Mouse (Mus musculus): Measurements from ENCODE around the gene Stac2. TPM values are rescaled to one million over a fixed set of nuclear protein-coding genes. Genes with fewer than 3 reads are reported as not detected.
A peak's percentile ranks its signal among the peaks of the same experiment; 100 is the strongest.

Stac2 gene
- total and polyA plus RNA-seq, 3 experiments: 0.07 TPM; not detected in 2

DNA sequence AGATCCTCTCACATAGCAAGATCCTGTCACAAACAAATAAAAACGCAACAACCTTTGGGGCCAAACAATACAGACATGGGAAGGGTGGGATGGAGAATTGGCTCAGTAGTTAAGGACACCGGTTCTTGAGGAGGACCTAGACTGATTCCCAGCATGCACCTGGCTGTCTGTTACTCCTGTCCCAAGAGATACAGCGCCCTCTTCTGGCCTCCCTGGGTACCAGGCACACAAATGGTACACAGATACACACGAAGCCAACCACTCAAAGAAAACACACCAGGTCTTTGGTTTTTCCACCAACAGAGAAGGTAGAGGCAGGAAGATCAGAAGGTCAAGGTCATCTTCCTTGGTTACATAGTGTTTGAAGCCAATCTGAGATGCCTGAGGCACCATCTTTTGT, 7.7 kb downstream of the Stac2 start:
- Histone ChIP-seq H3K79me2 (replicated peaks; ENCODE audit: control insufficient read depth, extremely low read depth, insufficient read depth, poor library complexity, severe bottlenecking) (no peaks in the 10 kb centered on the region), H3K4me2 (ENCODE audit: insufficient read depth, low read depth, poor library complexity, severe bottlenecking) (no peak overlapping the region), H3K36me3 (replicated peaks in 1 of 2; ENCODE audit: control insufficient read depth in 1 of 2, insufficient read depth in 1 of 2, low read length in 1 of 2) (no peaks in the 10 kb centered on the region), H3K27me3 (replicated peaks) (no peaks in the 10 kb centered on the region), H3K4me3 (replicated peaks in 1 of 3; ENCODE audit: low read depth in 2 of 3, low read length in 2 of 3, poor library complexity in 1 of 3) (no peak overlapping the region), H3K9me3 (replicated peaks; ENCODE audit: low read length) (peaks cover 3% of the 10 kb centered on the region), H3K4me1 (ENCODE audit: control insufficient read depth in 1 of 2, insufficient read depth in 2 of 2) (peaks cover 14 to 40% of the 10 kb centered on the region in 2 experiments), H3K27ac (ENCODE audit: insufficient read depth, low read depth) (no peak overlapping the region), H3K9ac (ENCODE audit: insufficient read depth, low read depth) (no peak overlapping the region)
- TF ChIP-seq CTCF (conservative IDR thresholded peaks at IDR 0.05 in 1 of 2, IDR thresholded peaks at IDR 0.05 in 1 of 2; ENCODE audit: low read depth in 2 of 2, low read length in 2 of 2): peak; percentile 22 to 60; a peak in 2 of 4 replicates
- TF ChIP-seq RAD21 (IDR thresholded peaks at IDR 0.05; ENCODE audit: low read depth, low read length): peak; percentile 15
- no peak for TF ChIP-seq MYC (IDR thresholded peaks at IDR 0.05; ENCODE audit: low read depth, low read length)
- DNase-seq (ENCODE audit: extremely low read depth): peak; percentile 43
- in situ Hi-C loops (cut with MboI; ENCODE audit: low pct_ligation_motif_present, low pct_unique_long_range_greater_than_20kb, low sequenced_read_pairs): no loop called here
- dilution Hi-C loops (cut with MboI; ENCODE audit: extremely low pct_ligation_motif_present, extremely low pct_unique_long_range_greater_than_20kb, low sequenced_read_pairs): no loop called here

GRCm38 (mm10) chr11:98044074-98044473, 9.2 kb downstream of the Stac2 start:
- dilution Hi-C loops (cut with MboI; ENCODE audit: extremely low pct_ligation_motif_present, extremely low pct_unique_long_range_greater_than_20kb, low sequenced_read_pairs): no loop called here
- no peaks in the 10 kb centered on the region for H3K36me3 ChIP-seq (replicated peaks in 1 of 2; ENCODE audit: control insufficient read depth in 1 of 2, insufficient read depth in 1 of 2, low read length in 1 of 2)
- no peak for TF ChIP-seq MAZ (IDR thresholded peaks at IDR 0.05; ENCODE audit: low read depth, low read length)
- TF ChIP-seq CHD2 (IDR thresholded peaks at IDR 0.05; ENCODE audit: low read length): no peak
- no peak for TF ChIP-seq CTCF (conservative IDR thresholded peaks at IDR 0.05 in 1 of 2, IDR thresholded peaks at IDR 0.05 in 1 of 2; ENCODE audit: low read depth in 2 of 2, low read length in 2 of 2)
- no peak for TF ChIP-seq MYC (IDR thresholded peaks at IDR 0.05; ENCODE audit: low read depth, low read length)
- TF ChIP-seq SMC3 (IDR thresholded peaks at IDR 0.05; ENCODE audit: low read depth, low read length): no peak
- no peak for TF ChIP-seq MXI1 (IDR thresholded peaks at IDR 0.05; ENCODE audit: low read depth, low read length)
- no peak for TF ChIP-seq ELF1 (IDR thresholded peaks at IDR 0.05; ENCODE audit: low read depth, low read length)

DNA sequence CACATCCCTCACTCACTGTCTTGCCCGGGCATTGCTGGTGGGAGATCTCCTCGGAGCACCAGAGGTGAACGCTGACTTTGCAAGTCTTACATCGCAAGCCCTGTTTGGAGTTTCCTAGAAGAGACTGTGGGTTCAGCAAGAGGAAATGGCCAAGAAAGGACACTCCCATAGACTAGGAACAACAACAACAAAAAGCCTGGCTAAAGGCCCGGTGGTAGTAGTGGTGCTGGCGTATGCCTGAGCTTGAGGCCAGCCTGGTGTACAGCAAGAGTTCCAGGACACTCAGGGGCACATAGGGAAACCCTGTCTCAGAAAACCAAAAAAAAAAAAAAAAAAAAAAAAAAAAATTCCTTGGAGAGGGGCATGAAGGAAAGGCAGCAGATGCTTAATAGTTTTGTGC, 10.5 kb downstream of the Stac2 start:
- Histone ChIP-seq H3K4me2 (ENCODE audit: insufficient read depth, low read depth, poor library complexity, severe bottlenecking) (no peak overlapping the region), H3K4me3 (replicated peaks in 1 of 3; ENCODE audit: low read depth in 2 of 3, low read length in 2 of 3, poor library complexity in 1 of 3) (no peak overlapping the region), H3K36me3 (replicated peaks in 1 of 2; ENCODE audit: control insufficient read depth in 1 of 2, insufficient read depth in 1 of 2, low read length in 1 of 2) (no peaks in the 10 kb centered on the region), H3K27me3 (replicated peaks) (no peaks in the 10 kb centered on the region), H3K9me3 (replicated peaks; ENCODE audit: low read length) (peaks cover 3% of the 10 kb centered on the region), H3K9ac (ENCODE audit: insufficient read depth, low read depth) (no peak overlapping the region), H3K27ac (ENCODE audit: insufficient read depth, low read depth) (no peak overlapping the region), H3K4me1 (ENCODE audit: control insufficient read depth in 1 of 2, insufficient read depth in 2 of 2) (peaks cover 0 to 11% of the 10 kb centered on the region in 2 experiments; a peak in 1 of 4 replicates), H3K79me2 (replicated peaks; ENCODE audit: control insufficient read depth, extremely low read depth, insufficient read depth, poor library complexity, severe bottlenecking) (no peaks in the 10 kb centered on the region)
- in situ Hi-C loops (cut with MboI; ENCODE audit: low pct_ligation_motif_present, low pct_unique_long_range_greater_than_20kb, low sequenced_read_pairs): no loop called here
- no peak for DNase-seq (ENCODE audit: extremely low read depth)
- TF ChIP-seq CTCF (conservative IDR thresholded peaks at IDR 0.05 in 1 of 2, IDR thresholded peaks at IDR 0.05 in 1 of 2; ENCODE audit: low read depth in 2 of 2, low read length in 2 of 2): no peak
- TF ChIP-seq PAX5 (IDR thresholded peaks at IDR 0.05; ENCODE audit: low read length): no peak
- TF ChIP-seq SMC3 (IDR thresholded peaks at IDR 0.05; ENCODE audit: low read depth, low read length): no peak
- no peak for TF ChIP-seq USF1 (IDR thresholded peaks at IDR 0.05; ENCODE audit: low read depth, low read length)
- no peak for TF ChIP-seq USF2 (conservative IDR thresholded peaks at IDR 0.05; ENCODE audit: low read depth, low read length)
- TF ChIP-seq NELFE (IDR thresholded peaks at IDR 0.05; ENCODE audit: low read depth, low read length): no peak
- no peak for TF ChIP-seq TBP (conservative IDR thresholded peaks at IDR 0.05; ENCODE audit: low read depth, low read length)
- TF ChIP-seq MEF2A (IDR thresholded peaks at IDR 0.05; ENCODE audit: borderline replicate concordance, low read depth, low read length): no peak
- TF ChIP-seq MYC (IDR thresholded peaks at IDR 0.05; ENCODE audit: low read depth, low read length): no peak
- TF ChIP-seq CHD2 (IDR thresholded peaks at IDR 0.05; ENCODE audit: low read length): no peak
- dilution Hi-C loops (cut with MboI; ENCODE audit: extremely low pct_ligation_motif_present, extremely low pct_unique_long_range_greater_than_20kb, low sequenced_read_pairs): no loop called here

More at GRCm38 (mm10) chr11:98044074-98044473, 9.2 kb downstream of the Stac2 start:
- Histone ChIP-seq H3K4me2 (ENCODE audit: insufficient read depth, low read depth, poor library complexity, severe bottlenecking) (no peak overlapping the region), H3K27ac (ENCODE audit: insufficient read depth, low read depth) (no peak overlapping the region), H3K4me3 (replicated peaks in 1 of 3; ENCODE audit: low read depth in 2 of 3, low read length in 2 of 3, poor library complexity in 1 of 3) (no peak overlapping the region), H3K27me3 (replicated peaks) (no peaks in the 10 kb centered on the region), H3K79me2 (replicated peaks; ENCODE audit: control insufficient read depth, extremely low read depth, insufficient read depth, poor library complexity, severe bottlenecking) (no peaks in the 10 kb centered on the region), H3K9me3 (replicated peaks; ENCODE audit: low read length) (peaks cover 3% of the 10 kb centered on the region), H3K9ac (ENCODE audit: insufficient read depth, low read depth) (no peak overlapping the region), H3K4me1 (ENCODE audit: control insufficient read depth in 1 of 2, insufficient read depth in 2 of 2) (peaks cover under 1 to 25% of the 10 kb centered on the region in 2 experiments; a peak in 3 of 4 replicates)
- in situ Hi-C loops (cut with MboI; ENCODE audit: low pct_ligation_motif_present, low pct_unique_long_range_greater_than_20kb, low sequenced_read_pairs): no loop called here
- DNase-seq (ENCODE audit: extremely low read depth): no peak
